Mouse (Mus musculus) heart, adult 2 months (tissue): ENCODE measurements around the gene Olfr872.

Source experiments
- CTCF ChIP-seq: fragments of 200-600 bp; IDR thresholded peaks from 2 replicates; pipeline ENCODE4 v1.8.1; 2022; ENCODE audit warnings: antibody characterized with exemption, mild to moderate bottlenecking, moderate library complexity
- EP300 ChIP-seq: fragments of 200-500 bp; IDR thresholded peaks from 2 replicates; pipeline ENCODE4 v1.6.1; 2011; ENCODE audit warnings: low read depth, low read length, control low read depth; ENCODE audit not compliant: insufficient read depth

DNA sequence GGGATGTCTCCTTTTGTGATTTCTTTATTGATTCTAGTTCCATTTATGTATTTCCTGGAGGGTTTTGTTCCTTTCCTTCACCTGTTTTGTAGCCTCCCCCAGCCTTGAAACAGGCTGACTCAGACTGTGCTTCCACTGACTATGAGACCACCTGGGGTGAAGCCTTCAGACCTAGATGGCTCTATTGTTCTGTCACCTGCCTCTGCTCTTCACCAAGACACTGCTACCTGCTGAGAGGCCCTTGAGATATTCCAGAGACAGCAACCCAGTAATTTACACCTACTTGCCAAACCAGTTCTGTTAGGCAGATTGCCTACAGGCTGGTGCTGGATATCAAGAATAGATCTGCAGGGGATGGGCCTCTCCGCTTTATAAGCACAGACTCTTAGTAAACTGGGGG is 34.8 kb upstream of the Olfr872 start:
- TF ChIP-seq CTCF (no peak), EP300 (no peak)
